Mouse (Mus musculus): ENCODE data around the gene Rab3il1. TPM values are rescaled to one million over a fixed set of nuclear protein-coding genes. Genes with fewer than 3 reads are reported as not detected.

Rab3il1 gene
- total RNA-seq, 1 experiment from 2014 or later: 8.8 TPM

DNA sequence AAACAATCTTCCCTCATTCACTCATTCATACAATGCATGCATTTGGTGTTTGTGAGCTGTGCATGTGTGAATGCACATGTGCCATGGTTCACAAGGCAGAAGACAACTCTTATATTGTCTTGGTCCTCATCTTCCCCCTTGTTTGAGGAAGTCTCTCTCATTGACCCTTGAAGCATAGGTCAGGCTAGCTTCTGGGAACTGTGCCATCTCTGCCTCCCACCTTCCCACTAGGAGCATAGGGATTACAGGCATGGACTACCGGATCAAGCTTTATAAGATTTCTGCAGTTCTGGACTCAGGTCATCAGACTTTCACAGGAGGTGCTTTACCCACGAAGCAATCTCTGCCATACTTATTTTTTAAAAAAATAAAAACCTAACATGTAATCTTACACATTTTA is 36.1 kb downstream of the Rab3il1 start:
- ATAC-seq (replicated peaks; ENCODE audit: low read depth, poor library complexity, severe bottlenecking): no peak

DNA sequence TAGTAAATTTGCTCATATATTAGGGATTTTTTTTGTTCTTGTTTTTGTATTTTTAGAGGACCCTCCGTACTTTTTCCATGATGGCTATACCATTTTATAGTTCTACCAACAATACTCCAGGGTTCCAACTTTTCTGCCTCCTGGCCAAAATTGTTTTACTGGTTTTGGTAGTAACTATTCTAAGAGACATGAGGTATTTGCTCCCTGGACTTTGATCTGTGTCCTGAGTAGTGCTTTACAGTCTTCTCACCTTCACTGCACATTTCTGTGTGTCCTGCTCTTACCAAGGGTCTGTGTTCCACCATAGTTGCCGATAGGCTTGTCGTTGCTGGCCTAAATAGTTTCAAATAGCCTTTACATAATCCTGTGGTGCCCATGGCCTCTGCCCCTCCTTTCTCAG is 36.9 kb downstream of the Rab3il1 start:
- ATAC-seq (replicated peaks; ENCODE audit: low read depth, poor library complexity, severe bottlenecking): no peak

DNA sequence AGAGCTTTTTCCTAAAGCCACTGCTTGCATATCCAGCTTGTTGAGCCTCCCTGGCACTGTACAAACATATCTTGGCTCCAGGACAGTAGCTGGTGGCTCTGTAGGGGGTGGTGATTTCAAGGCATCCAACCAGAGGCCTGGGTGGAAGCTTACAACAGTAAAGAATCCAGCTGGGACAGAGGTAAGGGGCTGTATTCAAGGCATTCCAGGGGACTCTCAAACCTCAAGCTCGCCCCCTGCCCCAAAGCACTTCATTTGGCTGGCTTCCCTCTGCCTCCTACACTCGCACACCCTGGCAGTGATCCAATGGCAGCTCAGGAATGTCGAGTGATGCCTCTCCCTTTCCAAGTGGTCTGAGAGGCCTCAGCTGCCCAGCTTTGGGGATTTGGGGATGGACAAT is 37.4 kb downstream of the Rab3il1 start:
- ATAC-seq (replicated peaks; ENCODE audit: low read depth, poor library complexity, severe bottlenecking): no peak

DNA sequence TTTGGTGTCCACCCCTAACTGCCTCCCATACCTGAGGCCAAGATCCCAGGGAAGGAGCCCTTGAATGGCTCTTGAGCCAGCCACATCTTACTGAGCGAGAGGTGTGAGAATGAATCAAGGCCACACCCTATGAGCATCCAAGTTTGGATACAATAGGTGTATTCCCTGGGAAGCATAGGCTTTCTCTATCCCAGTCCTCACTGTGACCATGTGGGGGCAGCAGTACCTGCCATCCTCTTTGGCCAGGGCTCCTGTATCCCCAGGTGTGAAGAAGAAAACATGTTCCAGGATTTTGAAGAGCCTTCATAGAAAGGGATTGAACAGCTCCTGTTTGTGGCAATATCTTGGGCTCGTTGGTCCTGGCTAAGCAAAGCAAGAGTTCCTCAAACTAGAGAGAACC is 38.1 kb downstream of the Rab3il1 start:
- ATAC-seq (replicated peaks; ENCODE audit: low read depth, poor library complexity, severe bottlenecking): no peak

DNA sequence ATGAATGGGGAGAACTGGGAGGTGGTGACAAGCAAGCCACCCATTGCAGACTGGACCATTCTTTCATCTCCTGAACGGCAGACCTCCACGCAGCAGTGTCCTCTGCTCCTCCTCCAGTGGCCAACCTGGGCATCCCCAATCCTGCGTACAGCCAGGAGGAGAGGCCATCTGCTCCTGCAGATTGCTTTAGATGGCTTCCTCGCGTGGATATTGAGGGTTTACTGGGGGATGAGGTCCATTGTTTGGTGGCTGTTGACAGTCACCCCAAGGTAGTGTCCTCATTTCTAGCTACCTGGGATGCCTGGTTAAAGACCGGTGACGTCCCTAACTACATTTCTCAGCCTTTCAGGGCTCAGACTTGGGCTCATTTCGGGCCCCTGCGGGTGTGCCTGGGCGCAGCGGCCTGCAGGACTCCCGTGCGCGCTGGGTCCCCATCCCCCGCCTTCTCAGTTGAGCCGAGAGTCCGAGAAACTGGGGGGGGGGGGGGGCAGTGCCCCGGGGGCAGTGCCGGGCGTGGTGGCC is 39.5 kb downstream of the Rab3il1 start:
- ATAC-seq (replicated peaks; ENCODE audit: low read depth, poor library complexity, severe bottlenecking): no peak

DNA sequence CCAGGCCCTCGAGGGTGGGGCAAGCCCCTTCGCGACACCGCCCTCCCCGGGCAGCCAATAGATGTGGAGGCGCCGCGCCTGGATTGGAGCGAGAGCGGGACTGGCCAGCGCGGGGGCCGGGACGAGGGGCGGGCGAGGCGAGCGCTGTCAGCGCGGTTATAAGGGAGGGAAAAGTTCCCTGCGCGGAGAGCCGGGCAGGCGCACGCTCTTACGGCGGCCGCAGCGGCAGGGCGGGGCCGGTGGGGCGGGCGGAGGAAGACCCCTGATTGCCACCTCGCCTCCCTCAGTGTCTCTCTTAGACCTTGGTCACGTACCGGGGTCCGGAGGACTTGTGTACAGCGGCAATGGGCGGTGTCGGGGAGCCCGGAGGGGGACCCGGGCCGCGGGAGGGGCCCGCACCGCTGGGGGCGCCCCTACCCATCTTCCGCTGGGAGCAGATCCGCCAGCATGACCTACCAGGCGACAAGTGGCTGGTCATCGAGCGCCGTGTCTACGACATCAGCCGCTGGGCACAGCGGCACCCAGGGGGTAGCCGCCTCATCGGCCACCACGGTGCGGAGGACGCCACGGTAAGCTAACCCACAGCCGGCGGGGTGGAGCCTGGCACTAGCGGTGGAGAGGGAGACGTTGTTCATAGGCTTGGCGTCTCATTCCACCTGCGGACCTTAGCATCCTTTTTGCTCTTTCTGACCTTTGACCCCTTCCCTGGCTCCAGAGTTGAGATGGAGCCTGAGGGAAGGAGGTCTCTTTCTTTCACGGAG is 40.1 kb downstream of the Rab3il1 start, which contains the start of gene Fads3:
Gene Fads3 (plus strand): TSS at position 182 of the 761 bp plus-strand sequence.
- peak; percentile 49; the same call in 1 of the 2 replicates for ATAC-seq (replicated peaks; ENCODE audit: low read depth, poor library complexity, severe bottlenecking)

DNA sequence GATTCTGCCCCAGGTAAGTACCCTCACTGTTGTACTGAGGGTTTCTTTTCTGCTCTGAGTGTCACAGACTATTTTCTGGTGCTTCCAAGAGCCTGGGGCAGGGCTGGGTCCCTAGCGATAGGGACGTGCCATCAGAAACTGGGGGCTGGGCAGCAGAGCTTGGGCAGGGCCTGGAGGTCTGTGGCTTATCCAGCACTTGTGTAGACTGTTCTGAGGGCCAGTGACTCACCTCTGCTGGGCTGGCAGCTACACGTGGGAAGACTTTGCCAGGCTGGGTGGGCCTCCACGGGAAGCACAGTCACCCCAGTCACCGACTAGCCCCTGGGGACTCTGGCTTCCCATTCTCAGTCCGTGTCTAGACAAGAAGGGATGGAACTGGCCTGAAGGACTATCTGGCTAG is 40.8 kb downstream of the Rab3il1 start:
- ATAC-seq (replicated peaks; ENCODE audit: low read depth, poor library complexity, severe bottlenecking): no peak; the same call in 1 of the 2 replicates

DNA sequence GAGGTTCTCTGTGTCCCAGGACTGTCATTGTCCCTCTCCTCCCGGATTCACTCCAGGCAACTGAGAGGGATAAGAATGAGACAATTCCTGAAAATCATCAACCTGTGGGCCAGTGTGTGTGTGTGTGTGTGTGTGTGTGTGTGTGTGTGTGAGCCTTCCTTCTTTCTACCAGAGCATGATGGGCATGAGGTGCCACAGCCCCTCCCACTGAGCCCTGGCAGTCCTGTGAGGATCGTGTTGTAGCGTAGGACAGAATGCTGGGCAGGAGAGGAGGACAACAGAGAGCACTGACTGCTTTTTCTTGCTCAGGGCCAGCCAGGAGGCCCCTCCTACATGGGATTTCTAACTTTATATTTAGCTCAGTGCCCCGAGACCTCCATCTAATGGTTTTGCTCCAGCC is 41.3 kb downstream of the Rab3il1 start:
- no peak for ATAC-seq (replicated peaks; ENCODE audit: low read depth, poor library complexity, severe bottlenecking)

DNA sequence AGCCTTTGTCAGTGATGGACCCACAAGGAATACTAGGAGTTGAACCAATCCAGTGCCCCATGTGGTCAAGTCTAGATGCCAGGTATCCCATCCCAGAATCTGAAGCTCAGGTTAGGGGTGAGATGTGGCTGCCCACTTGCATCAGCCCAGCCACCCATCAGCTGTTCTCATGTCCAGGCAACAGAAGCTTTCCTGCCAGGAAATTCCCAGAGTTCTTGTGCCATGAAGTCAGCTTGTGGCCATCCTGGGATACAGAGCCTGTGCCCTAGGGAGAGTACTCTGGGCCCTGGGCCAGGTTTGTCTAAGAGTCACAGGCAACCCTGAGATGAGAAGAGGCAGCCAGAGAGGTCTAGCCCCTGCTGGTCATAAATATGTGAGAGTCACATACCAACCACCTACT is 42.2 kb downstream of the Rab3il1 start:
- no peak for ATAC-seq (replicated peaks; ENCODE audit: low read depth, poor library complexity, severe bottlenecking)

DNA sequence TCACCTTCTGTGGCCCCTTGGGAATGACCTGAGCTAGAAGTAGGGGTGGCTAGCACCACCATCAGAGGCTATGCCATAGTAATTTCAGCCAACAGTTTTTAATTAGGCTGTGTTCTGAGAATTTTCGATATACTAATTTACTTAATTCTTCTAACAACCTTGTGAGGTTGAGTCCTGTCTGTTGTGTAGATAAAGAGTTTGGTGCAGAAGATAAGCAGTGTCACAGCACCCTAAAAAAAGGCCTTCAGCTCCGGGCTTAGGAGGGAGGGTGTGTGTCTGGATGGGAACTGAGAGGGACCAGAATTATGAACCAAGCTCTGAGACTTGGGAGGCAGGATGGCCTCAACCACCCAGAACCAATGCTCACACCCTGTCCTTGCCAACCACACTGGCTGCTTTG is 44.2 kb downstream of the Rab3il1 start:
- no peak for ATAC-seq (replicated peaks; ENCODE audit: low read depth, poor library complexity, severe bottlenecking)

DNA sequence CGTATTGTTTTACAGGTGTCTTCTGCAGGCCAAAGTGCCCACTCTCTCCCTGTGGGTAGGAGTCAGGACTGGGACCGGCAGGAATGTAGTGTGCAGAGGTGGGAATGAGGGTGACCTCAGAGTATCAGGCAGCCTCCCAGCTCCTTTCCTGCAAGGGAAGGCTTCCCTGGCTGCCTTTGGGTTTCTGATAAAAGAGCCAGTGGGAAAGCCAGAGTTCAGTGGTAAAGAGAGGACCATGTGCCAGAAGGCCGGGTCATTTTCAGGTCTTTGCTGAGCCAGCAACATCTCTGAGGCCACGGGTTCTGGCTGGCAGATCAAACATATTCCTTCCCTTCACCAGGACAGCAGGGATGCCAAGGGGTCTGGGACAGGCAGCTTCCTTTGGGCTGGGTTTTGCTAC is 44.9 kb downstream of the Rab3il1 start:
- ATAC-seq (replicated peaks; ENCODE audit: low read depth, poor library complexity, severe bottlenecking): no peak

DNA sequence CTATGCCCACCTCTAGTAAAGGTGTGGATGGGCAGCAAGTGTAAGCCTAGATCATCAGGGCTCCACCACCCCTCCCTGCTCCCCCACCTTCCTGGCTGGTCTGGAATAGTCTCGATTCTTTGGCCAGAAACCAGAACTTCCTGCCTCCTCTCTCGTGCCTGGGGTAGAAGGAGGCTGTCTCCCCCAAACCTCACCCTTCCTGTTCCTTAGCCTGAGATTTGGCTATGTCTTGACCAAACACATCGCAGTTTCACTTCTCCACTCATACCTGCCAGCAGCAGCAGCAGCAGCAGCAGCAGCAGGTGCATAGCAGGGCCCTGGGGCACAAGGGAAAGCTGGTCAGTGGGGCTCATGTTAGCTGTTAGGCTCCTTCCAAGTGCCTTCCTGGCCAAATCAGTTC is 45.5 kb downstream of the Rab3il1 start:
- ATAC-seq (replicated peaks; ENCODE audit: low read depth, poor library complexity, severe bottlenecking): peak; percentile 76

DNA sequence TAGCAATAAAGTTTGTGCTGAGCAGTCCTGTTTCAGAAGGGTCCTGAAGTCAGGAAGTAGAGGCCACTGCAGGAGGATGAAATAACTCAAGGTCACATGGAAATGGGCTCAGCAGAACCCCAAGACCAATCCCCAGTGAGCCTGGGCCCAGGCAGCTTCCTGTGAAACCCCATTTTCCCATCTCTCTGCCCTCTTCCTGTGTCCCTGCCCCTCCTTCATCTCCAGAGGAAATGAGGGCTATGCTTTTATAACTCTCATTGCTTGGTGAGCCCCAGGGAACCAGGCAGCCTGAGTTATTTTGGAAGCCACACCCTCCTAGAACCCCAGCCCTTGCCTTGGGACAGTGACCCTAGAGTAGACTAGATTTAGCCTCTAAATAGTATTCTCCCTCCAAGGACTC is 48.1 kb downstream of the Rab3il1 start:
- ATAC-seq (replicated peaks; ENCODE audit: low read depth, poor library complexity, severe bottlenecking): no peak

DNA sequence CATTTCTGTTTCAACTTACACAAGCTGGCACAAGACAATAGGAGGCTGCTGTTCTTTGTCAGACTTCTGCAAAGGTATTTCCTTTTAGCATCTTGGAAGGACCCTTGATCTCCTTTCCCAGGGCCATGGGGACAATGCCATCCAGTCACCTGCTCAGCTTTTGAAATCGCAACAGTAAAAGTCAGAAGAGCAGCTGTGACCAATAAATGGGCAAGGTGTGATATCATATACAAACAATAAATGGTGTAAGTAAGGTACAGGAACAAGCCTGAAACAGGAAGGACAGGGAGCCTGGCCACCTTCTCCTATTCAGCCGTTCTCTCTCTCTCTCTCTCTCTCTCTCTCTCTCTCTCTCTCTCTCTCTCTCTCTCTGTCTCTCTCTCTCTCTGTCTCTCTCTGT is 49.0 kb downstream of the Rab3il1 start:
- no peak for ATAC-seq (replicated peaks; ENCODE audit: low read depth, poor library complexity, severe bottlenecking)

DNA sequence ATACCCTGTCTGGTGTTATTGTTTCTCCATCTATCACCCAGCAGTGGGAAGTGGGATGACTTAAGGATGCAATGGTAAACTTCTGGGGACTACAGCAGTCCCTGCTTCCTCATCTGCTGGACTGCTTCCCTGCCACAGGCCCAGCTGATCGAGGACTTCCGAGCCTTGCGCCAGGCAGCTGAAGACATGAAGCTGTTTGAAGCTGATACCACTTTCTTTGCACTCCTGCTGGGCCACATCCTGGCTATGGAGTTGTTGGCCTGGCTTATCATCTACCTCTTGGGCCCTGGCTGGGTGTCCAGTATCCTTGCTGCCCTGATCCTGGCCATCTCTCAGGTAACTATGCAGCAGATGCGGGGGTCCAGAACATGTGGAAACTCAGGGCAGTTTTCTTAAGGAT is 51.2 kb downstream of the Rab3il1 start:
- ATAC-seq (replicated peaks; ENCODE audit: low read depth, poor library complexity, severe bottlenecking): 0 out of 2 replicates have a peak, but pooled peaks have one; percentile 9

DNA sequence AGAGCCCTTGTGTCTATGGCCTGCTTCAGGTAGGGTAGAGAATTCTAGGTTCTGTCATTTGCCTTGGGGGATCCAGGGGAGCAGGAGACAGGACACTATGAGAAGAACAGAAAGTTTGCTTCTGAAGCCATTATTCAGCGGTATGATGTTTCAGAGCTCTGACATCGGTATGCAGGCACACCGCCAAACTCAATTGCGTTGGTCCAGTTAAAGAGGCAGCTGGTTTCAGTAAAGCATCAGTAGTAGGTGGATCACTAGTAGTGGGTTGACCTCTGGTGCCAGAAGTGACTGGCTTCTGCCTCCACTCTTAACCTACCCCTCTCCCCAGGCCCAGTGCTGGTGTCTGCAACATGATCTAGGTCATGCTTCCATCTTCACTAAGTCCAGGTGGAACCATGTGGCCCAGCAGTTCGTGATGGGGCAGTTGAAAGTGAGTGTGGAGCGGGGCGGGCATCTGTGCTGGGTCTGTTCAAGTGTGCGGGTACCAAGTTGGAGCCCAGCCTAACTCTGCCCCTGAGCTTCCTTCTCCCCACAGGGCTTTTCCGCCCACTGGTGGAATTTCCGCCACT is 52.3 kb downstream of the Rab3il1 start:
- ATAC-seq (replicated peaks; ENCODE audit: low read depth, poor library complexity, severe bottlenecking): no peak

DNA sequence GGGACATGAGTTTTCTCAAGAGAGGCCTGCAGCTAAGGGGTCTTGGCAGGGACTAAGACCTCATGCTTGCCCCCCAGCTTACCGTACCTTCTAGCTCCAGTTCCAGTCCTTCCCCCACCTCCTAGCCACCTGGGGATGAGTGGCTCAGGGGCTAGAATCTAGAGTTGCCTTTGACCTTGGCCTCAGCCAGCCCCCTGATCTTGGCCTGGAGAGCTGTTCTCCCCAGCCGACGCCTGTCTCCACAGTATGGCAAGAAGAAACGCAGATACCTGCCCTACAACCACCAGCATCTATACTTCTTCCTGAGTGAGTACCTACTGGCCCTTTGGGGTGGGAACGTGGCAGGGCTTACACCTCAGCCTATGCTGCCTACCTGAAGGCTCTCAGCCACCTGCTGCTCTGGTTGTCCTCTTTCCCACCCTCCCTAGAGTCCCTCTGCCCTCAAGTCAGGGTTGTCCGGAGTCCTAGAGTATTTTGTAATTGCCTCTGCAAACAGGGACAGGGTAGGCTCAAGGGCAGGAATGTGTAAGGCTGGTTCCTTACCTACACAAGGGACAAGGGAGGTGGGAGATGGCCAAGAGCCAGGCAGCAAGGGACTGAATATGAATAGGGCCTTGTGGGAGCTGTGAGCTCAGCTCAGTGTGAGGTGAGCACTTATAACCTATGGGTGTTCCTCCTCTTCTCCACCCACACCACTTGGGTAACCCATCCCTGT is 53.0 kb downstream of the Rab3il1 start:
- ATAC-seq (replicated peaks; ENCODE audit: low read depth, poor library complexity, severe bottlenecking): no peak

DNA sequence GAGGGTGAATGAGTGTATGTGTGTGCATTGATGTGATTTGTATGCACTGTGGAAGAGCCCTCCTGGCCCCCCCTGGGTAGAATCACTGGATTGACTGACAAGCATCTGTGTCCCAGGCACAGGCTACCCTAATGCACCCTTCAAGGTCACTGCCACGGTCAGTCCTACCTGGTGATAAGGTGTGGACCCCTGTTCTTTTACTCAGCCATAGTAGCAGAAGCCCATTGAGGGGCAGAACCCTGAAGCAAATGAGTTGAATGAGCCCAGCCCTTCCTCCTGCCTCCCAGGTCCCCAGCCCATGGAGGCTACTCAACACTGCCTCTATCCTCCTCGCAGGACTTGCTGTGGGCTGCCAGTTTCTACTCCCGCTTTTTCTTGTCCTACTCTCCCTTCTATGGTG is 53.8 kb downstream of the Rab3il1 start:
- ATAC-seq (replicated peaks; ENCODE audit: low read depth, poor library complexity, severe bottlenecking): no peak

DNA sequence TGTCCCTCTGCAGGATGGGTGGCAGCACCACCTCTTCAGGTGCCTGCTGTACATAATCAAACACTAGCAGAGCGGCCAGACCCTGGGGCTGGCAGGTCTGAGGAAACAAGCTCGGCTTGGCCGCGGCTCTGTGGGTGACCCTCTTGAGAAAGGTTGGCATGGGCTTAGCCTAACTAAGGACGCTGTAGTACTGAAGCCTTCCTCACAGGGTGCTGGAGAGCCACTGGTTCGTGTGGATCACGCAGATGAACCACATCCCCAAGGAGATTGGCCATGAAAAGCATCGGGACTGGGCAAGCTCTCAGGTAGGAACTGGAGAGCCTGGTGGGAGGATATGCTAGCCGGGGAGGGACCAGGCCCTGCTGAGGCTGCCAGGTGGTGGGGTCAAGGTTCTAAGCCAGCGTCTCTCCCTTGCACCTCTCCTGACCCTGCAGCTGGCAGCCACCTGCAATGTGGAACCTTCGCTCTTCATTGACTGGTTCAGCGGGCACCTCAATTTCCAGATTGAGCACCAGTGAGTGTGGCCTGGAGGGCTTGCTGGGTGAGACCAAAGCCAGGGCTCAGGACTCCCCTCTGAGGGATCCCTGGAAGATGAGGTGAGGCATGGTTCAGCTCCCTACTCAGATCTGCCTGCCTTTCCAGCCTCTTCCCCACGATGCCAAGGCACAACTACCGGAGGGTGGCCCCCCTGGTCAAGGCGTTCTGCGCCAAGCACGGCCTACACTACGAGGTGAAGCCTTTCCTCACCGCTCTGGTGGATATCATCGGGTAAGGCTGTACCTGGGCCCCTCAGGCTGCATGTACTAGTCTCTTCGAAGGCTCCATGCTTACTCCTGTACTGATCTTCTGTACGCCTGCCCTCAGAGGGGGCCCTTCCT is 54.6 kb downstream of the Rab3il1 start:
- no peak for ATAC-seq (replicated peaks; ENCODE audit: low read depth, poor library complexity, severe bottlenecking)

DNA sequence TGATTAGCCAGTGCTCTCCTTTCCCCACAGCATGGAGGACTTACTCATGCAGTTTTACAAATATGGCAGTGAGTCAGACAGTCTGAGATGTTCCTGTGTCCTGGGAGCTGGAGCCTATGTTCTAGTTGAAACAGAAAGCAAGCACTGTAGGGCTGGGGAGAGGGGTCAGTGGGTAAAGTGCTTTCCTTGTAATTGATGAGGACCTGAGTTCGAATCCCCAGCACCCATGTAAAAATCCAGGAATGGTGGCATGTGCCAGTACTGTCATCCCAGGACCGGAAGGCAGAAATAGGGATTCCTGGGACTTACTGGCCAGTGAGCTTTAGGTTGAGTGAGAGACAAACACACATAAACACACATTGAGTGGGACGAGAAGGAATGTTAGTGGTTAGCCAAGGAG is 55.2 kb downstream of the Rab3il1 start:
- ATAC-seq (replicated peaks; ENCODE audit: low read depth, poor library complexity, severe bottlenecking): no peak
